Mouse (Mus musculus): Measurements from ENCODE around the gene Adrb1. TPM values are rescaled to one million over a fixed set of nuclear protein-coding genes. Genes with fewer than 3 reads are reported as not detected.
A peak's percentile ranks its signal among the peaks of the same experiment; 100 is the strongest.

The Adrb1 gene
- 1.3 and 1.7 TPM in 2 replicates for polyA plus RNA-seq (2014; fragmentation: Nextera tagmentation; extraction: Ambion mirVana)

DNA sequence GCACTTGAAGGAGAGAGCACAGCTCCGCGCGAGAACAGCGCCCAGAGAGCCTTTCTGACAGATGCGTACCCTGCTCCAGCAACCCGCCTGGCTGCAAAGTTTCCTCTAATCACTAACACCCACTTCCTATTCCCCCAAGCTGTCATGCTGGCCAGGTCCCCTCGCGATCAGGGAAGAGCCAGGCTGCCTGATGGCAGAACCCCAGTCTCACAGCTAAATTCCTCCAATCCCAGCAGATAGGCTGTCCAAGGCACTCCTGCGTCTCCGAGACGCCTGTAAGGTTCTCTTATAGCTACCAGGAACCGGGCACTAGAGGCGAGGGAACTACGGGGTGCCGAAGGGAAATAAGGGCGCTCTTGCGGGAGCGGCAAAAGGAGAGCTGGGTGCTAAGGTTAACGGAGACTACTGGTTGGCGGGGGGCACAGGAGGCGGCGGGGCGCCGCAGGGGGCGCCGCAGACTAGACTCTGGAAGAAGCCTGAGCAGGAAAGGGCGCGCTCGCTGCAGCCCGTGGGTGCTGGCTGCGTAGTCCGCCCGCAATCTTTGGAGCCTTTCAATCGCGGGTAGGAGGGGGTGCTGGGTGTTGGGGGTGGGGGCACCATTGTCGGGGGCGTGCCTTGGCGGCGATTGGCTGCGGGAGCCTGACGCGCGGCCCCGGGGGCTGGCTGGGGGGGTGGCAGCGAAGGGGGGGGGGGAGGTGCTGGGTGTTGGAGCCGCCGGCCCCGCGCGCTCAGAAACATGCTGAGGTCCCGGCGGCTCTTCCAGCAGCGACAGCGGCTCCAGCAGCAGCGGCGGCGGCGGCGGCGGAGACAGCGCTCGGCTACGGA, at the start of gene Adrb1:
Gene Adrb1, plus strand, starts transcription at position 813 of the 825 bp plus-strand sequence.
- no peaks in the 10 kb centered on the region for H3K36me3 ChIP-seq (ENCODE audit: control insufficient read depth, insufficient read depth, low read length)
- peaks cover 70% of the 10 kb centered on the region for H3K27me3 ChIP-seq (replicated peaks; ENCODE audit: control insufficient read depth, insufficient read depth, low read length)
- WGBS, result 2% methylated on average over 21 of the region's 63 CpGs
- peak; percentile 79 for ATAC-seq (ENCODE audit: low read depth)
- peak within 1 kb of the TSS; percentile 77 for H3K4me2 ChIP-seq (ENCODE audit: low read depth, low read length)
- peak within 1 kb of the TSS; percentile 57 for H3K4me3 ChIP-seq (ENCODE audit: low read depth, low read length)
- H3K9me3 ChIP-seq (ENCODE audit: control insufficient read depth, low read length), result no peaks in the 10 kb centered on the region
- peaks cover 21% of the 10 kb centered on the region for H3K4me1 ChIP-seq (ENCODE audit: control insufficient read depth, insufficient read depth, low read length)
- peak within 1 kb of the TSS; percentile 65 for H3K9ac ChIP-seq (ENCODE audit: low read depth, low read length)
- peak; percentile 79 for DNase-seq (ENCODE audit: low spot score)
- no peak within 1 kb of the TSS for H3K27ac ChIP-seq (replicated peaks; ENCODE audit: low read depth, low read length)

DNA sequence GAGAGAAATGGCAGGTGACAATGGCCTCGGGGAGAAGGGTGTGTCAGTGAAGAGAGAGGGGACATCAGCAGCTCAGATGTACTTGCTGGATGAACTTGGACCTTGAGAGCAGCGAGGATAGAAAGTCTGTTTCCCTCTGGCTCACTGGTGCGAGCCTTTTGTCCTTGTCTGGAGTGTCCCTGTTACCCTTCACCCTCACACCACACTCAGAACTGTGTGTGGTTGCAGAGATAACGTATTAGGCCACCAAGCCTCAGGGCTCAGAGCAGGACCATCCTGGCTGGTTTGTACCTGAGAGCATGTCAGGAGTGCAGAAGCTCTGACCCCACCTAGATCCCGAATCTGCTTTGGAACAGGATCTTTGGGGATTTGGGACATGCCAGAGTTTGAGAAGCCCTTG, 46.3 kb upstream of the Adrb1 start:
- H3K4me3 ChIP-seq (ENCODE audit: low read depth, low read length), result no peak overlapping the region
- WGBS, result 91% methylated on average over 5 of the region's 5 CpGs

DNA sequence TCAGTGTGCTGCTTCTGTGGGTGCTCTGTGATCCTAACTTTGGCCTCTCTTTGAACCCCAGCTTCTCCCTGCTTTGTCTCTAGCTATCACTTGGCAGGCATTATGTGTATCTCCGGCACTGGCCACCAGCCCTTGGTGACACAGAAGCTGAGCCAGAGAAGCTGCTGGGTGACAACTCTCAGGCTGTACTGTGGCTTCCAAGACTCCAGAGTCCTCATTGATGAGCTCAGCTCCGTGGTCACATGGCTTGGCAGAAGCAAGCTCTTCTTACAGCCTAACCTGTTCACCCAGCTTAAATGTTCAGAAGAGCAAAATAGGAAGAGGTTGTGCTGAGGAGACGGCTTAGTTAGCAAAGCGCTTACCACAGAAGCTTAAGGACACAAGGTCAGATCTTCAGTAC, 45.5 kb upstream of the Adrb1 start:
- no peak overlapping the region for H3K9ac ChIP-seq (ENCODE audit: low read depth, low read length)
- H3K36me3 ChIP-seq (ENCODE audit: control insufficient read depth, insufficient read depth, low read length), result no peaks in the 10 kb centered on the region
- H3K4me1 ChIP-seq (ENCODE audit: control insufficient read depth, insufficient read depth, low read length), result peaks cover 9% of the 10 kb centered on the region; the same call in 1 of the 2 replicates
- no peak overlapping the region for H3K27ac ChIP-seq (replicated peaks; ENCODE audit: low read depth, low read length)
- H3K27me3 ChIP-seq (replicated peaks; ENCODE audit: control insufficient read depth, insufficient read depth, low read length), result no peaks in the 10 kb centered on the region
- WGBS, result 84% methylated on average over 4 of the region's 4 CpGs
- DNase-seq (ENCODE audit: low spot score) (peak; percentile 20), ATAC-seq (ENCODE audit: low read depth) (no peak)
- H3K9me3 ChIP-seq (ENCODE audit: control insufficient read depth, low read length), result no peaks in the 10 kb centered on the region
- H3K4me2 ChIP-seq (ENCODE audit: low read depth, low read length), result no peak overlapping the region
- no peak overlapping the region for H3K4me3 ChIP-seq (ENCODE audit: low read depth, low read length)

More for the DNA sequence above, 46.3 kb upstream of the Adrb1 start:
- H3K27me3 ChIP-seq (replicated peaks; ENCODE audit: control insufficient read depth, insufficient read depth, low read length), result no peaks in the 10 kb centered on the region
- ATAC-seq (ENCODE audit: low read depth) (no peak), DNase-seq (ENCODE audit: low spot score) (no peak)
- no peak overlapping the region for H3K27ac ChIP-seq (replicated peaks; ENCODE audit: low read depth, low read length)
- no peaks in the 10 kb centered on the region for H3K36me3 ChIP-seq (ENCODE audit: control insufficient read depth, insufficient read depth, low read length)
- no peak overlapping the region for H3K9ac ChIP-seq (ENCODE audit: low read depth, low read length)
- H3K4me1 ChIP-seq (ENCODE audit: control insufficient read depth, insufficient read depth, low read length), result peaks cover 9% of the 10 kb centered on the region; the same call in 1 of the 2 replicates
- no peak overlapping the region for H3K4me2 ChIP-seq (ENCODE audit: low read depth, low read length)
- H3K9me3 ChIP-seq (ENCODE audit: control insufficient read depth, low read length), result no peaks in the 10 kb centered on the region

- no peaks in the 10 kb centered on the region for H3K27me3 ChIP-seq (replicated peaks; ENCODE audit: control insufficient read depth, insufficient read depth, low read length)
- DNase-seq (ENCODE audit: low spot score) (no peak), ATAC-seq (ENCODE audit: low read depth) (no peak)
- WGBS, result 41% methylated on average over 8 of the region's 8 CpGs
- peaks cover 9% of the 10 kb centered on the region; the same call in 1 of the 2 replicates for H3K4me1 ChIP-seq (ENCODE audit: control insufficient read depth, insufficient read depth, low read length)
- H3K27ac ChIP-seq (replicated peaks; ENCODE audit: low read depth, low read length), result peak overlapping the region; percentile 34; the same call in 1 of the 2 replicates
- H3K4me2 ChIP-seq (ENCODE audit: low read depth, low read length), result no peak overlapping the region
- no peaks in the 10 kb centered on the region for H3K36me3 ChIP-seq (ENCODE audit: control insufficient read depth, insufficient read depth, low read length)
- H3K9me3 ChIP-seq (ENCODE audit: control insufficient read depth, low read length), result no peaks in the 10 kb centered on the region
- H3K4me3 ChIP-seq (ENCODE audit: low read depth, low read length), result no peak overlapping the region
- no peak overlapping the region for H3K9ac ChIP-seq (ENCODE audit: low read depth, low read length)
These were observed 44.4 kb upstream of the Adrb1 start for GRCm38 (mm10) chr19:56677611-56678010.

- peaks cover 9% of the 10 kb centered on the region; the same call in 1 of the 2 replicates for H3K4me1 ChIP-seq (ENCODE audit: control insufficient read depth, insufficient read depth, low read length)
- H3K4me3 ChIP-seq (ENCODE audit: low read depth, low read length), result no peak overlapping the region
- H3K9ac ChIP-seq (ENCODE audit: low read depth, low read length), result no peak overlapping the region
- H3K9me3 ChIP-seq (ENCODE audit: control insufficient read depth, low read length), result no peaks in the 10 kb centered on the region
- no peaks in the 10 kb centered on the region for H3K36me3 ChIP-seq (ENCODE audit: control insufficient read depth, insufficient read depth, low read length)
- 73% methylated on average over 9 of the region's 9 CpGs for WGBS
- no peak overlapping the region for H3K4me2 ChIP-seq (ENCODE audit: low read depth, low read length)
- ATAC-seq (ENCODE audit: low read depth) (no peak), DNase-seq (ENCODE audit: low spot score) (no peak)
- no peak overlapping the region for H3K27ac ChIP-seq (replicated peaks; ENCODE audit: low read depth, low read length)
- no peaks in the 10 kb centered on the region for H3K27me3 ChIP-seq (replicated peaks; ENCODE audit: control insufficient read depth, insufficient read depth, low read length)
These were observed 43.5 kb upstream of the Adrb1 start for GRCm38 (mm10) chr19:56678516-56678915.

DNA sequence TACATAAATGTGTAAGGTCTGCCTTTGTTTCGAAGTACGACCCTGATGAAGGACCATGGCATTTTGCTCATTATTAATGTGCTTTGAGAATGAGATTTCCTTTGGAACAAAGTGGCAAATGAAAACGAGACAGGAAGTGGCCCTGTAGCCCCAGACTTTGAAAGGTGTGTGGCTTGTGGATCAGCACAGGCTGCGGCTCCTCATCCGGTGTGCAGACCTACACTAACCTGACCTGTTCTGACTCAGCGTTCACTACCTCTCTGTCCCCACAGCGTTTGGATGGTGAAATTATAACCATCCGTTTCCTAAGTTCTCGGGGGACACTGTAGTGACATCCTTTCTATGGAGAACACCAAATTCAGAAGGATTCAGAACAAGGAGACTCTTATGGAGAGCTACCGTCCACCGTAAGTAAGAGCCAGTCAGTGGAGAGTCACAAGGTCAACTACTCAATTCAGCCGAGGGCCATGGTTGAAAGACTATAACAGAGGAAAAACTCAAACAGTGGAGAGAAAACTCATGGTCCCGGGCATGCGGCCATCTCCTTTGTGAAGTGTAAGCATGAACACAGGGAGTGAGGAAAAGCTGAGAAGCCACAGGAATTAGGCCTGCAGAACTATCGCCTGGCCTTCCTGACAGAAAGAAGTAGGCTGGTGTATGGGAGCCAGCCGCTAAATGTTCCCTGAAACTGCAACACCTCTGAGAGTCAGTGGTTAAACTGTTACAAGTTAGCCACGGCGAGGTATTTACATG, 42.6 kb upstream of the Adrb1 start:
- DNase-seq (ENCODE audit: low spot score) (peak; percentile 32), ATAC-seq (ENCODE audit: low read depth) (no peak)
- peaks cover 9% of the 10 kb centered on the region; the same call in 1 of the 2 replicates for H3K4me1 ChIP-seq (ENCODE audit: control insufficient read depth, insufficient read depth, low read length)
- 77% methylated on average over 18 of the region's 18 CpGs for WGBS
- H3K9ac ChIP-seq (ENCODE audit: low read depth, low read length), result no peak overlapping the region
- no peaks in the 10 kb centered on the region for H3K27me3 ChIP-seq (replicated peaks; ENCODE audit: control insufficient read depth, insufficient read depth, low read length)
- H3K9me3 ChIP-seq (ENCODE audit: control insufficient read depth, low read length), result no peaks in the 10 kb centered on the region
- H3K4me2 ChIP-seq (ENCODE audit: low read depth, low read length), result no peak overlapping the region
- no peak overlapping the region for H3K27ac ChIP-seq (replicated peaks; ENCODE audit: low read depth, low read length)
- no peaks in the 10 kb centered on the region for H3K36me3 ChIP-seq (ENCODE audit: control insufficient read depth, insufficient read depth, low read length)
- no peak overlapping the region for H3K4me3 ChIP-seq (ENCODE audit: low read depth, low read length)

- no peaks in the 10 kb centered on the region for H3K36me3 ChIP-seq (ENCODE audit: control insufficient read depth, insufficient read depth, low read length)
- no peaks in the 10 kb centered on the region for H3K27me3 ChIP-seq (replicated peaks; ENCODE audit: control insufficient read depth, insufficient read depth, low read length)
- H3K4me2 ChIP-seq (ENCODE audit: low read depth, low read length), result no peak overlapping the region
- no peak for ATAC-seq (ENCODE audit: low read depth)
- no peak overlapping the region for H3K4me3 ChIP-seq (ENCODE audit: low read depth, low read length)
- WGBS, result 74% methylated on average over 7 of the region's 7 CpGs
- DNase-seq (ENCODE audit: low spot score), result no peak
- H3K4me1 ChIP-seq (ENCODE audit: control insufficient read depth, insufficient read depth, low read length), result peaks cover 9% of the 10 kb centered on the region; the same call in 1 of the 2 replicates
- no peak overlapping the region for H3K9ac ChIP-seq (ENCODE audit: low read depth, low read length)
- no peaks in the 10 kb centered on the region for H3K9me3 ChIP-seq (ENCODE audit: control insufficient read depth, low read length)
- no peak overlapping the region for H3K27ac ChIP-seq (replicated peaks; ENCODE audit: low read depth, low read length)
These were observed 42.0 kb upstream of the Adrb1 start for GRCm38 (mm10) chr19:56679992-56680391.

GRCm38 (mm10) chr19:56682297-56682696, 39.7 kb upstream of the Adrb1 start:
- ATAC-seq (ENCODE audit: low read depth), result no peak
- no peak overlapping the region for H3K9ac ChIP-seq (ENCODE audit: low read depth, low read length)
- no peaks in the 10 kb centered on the region for H3K27me3 ChIP-seq (replicated peaks; ENCODE audit: control insufficient read depth, insufficient read depth, low read length)
- H3K27ac ChIP-seq (replicated peaks; ENCODE audit: low read depth, low read length), result no peak overlapping the region
- H3K4me1 ChIP-seq (ENCODE audit: control insufficient read depth, insufficient read depth, low read length), result peaks cover 9% of the 10 kb centered on the region; the same call in 1 of the 2 replicates
- no peaks in the 10 kb centered on the region for H3K36me3 ChIP-seq (ENCODE audit: control insufficient read depth, insufficient read depth, low read length)
- no peaks in the 10 kb centered on the region for H3K9me3 ChIP-seq (ENCODE audit: control insufficient read depth, low read length)
- no peak for DNase-seq (ENCODE audit: low spot score)
- H3K4me3 ChIP-seq (ENCODE audit: low read depth, low read length), result no peak overlapping the region
- WGBS, result 76% methylated on average over 7 of the region's 7 CpGs
- no peak overlapping the region for H3K4me2 ChIP-seq (ENCODE audit: low read depth, low read length)

All from embryonic facial prominence, embryonic 14.5 days (tissue).